Mouse (Mus musculus) G1E (cell line): ENCODE data around the gene Efcab6.

Experiments
- CTCF ChIP-seq: IDR thresholded peaks from 2 replicates; pipeline ENCODE4 v1.5.1; 2012; ENCODE audit warnings: low read depth, low read length, inconsistent platforms, mixed read lengths
- GATA1 ChIP-seq: IDR thresholded peaks from 2 replicates; pipeline ENCODE4 v1.6.1; 2012; ENCODE audit warnings: borderline replicate concordance, low read length, inconsistent platforms, mixed read lengths
- POLR2AphosphoS5 ChIP-seq: IDR thresholded peaks from 2 replicates; pipeline ENCODE4 v1.6.1; 2012; ENCODE audit warnings: low read depth, low read length, inconsistent platforms; ENCODE audit not compliant: insufficient replicate concordance
- TAL1 ChIP-seq: conservative IDR thresholded peaks from 2 replicates; pipeline ENCODE4 v1.6.1; 2012; ENCODE audit warnings: low read depth, low read length, inconsistent platforms, mixed read lengths

- TF ChIP-seq CTCF (no peak), POLR2AphosphoS5 (no peak), GATA1 (no peak), TAL1 (no peak)
Measured at GRCm38 (mm10) chr15:83894261-83894660, 170.9 kb downstream of the Efcab6 start.
